Mouse (Mus musculus) ovary, postnatal 10 days (tissue): ENCODE results near the gene Pirb.
"Not testable (repeated sequence)": the region's sequence is repeated elsewhere in the genome, so short reads cannot be mapped to it uniquely, and the experiment has no call there.

Experiments
- DNase-seq: peaks from one replicate; pipeline ENCODE4 v3.0.0; 2022; ENCODE audit warnings: low spot score

Pirb gene

GRCm38 (mm10) chr7:3720268-3720667 lies at the start of gene Pirb:
TSS of gene Pirb (minus strand) at chr7:3720391.
- DNase-seq: not testable (repeated sequence)

- DNase-seq: not testable (repeated sequence)
These were observed 12.5 kb upstream of the Pirb start for GRCm38 (mm10) chr7:3732675-3733074.

GRCm38 (mm10) chr7:3725459-3725858 lies 5.3 kb upstream of the Pirb start:
- not testable (repeated sequence) for DNase-seq

- no peak for DNase-seq
These were observed 4.9 kb downstream of the Pirb start for GRCm38 (mm10) chr7:3715249-3715648.

GRCm38 (mm10) chr7:3712264-3712942 lies 7.8 kb downstream of the Pirb start:
- no peak for DNase-seq

GRCm38 (mm10) chr7:3709000-3709399 lies 11.2 kb downstream of the Pirb start:
- DNase-seq: no peak

GRCm38 (mm10) chr7:3708447-3708980 lies 11.7 kb downstream of the Pirb start:
- DNase-seq: not testable (repeated sequence)

- no peak for DNase-seq
These were observed 12.4 kb downstream of the Pirb start for GRCm38 (mm10) chr7:3707568-3708413.

- no peak for DNase-seq
These were observed 13.2 kb downstream of the Pirb start for GRCm38 (mm10) chr7:3707027-3707426.

GRCm38 (mm10) chr7:3706343-3706934 lies 13.8 kb downstream of the Pirb start:
- no peak for DNase-seq

GRCm38 (mm10) chr7:3705911-3706310 lies 14.3 kb downstream of the Pirb start:
- no peak for DNase-seq

GRCm38 (mm10) chr7:3705461-3705860 lies 14.7 kb downstream of the Pirb start:
- not testable (repeated sequence) for DNase-seq

GRCm38 (mm10) chr7:3704475-3704874 lies 15.7 kb downstream of the Pirb start:
- DNase-seq: no peak

GRCm38 (mm10) chr7:3703879-3704441 lies 16.2 kb downstream of the Pirb start, which contains the start of gene Rps9:
TSS of gene Rps9 (plus strand) at chr7:3703993.
- DNase-seq: peak; percentile 96

- DNase-seq: peak; percentile 20
These were observed 16.9 kb downstream of the Pirb start for GRCm38 (mm10) chr7:3703148-3703878.

GRCm38 (mm10) chr7:3698471-3698870 lies 21.7 kb downstream of the Pirb start:
- DNase-seq: no peak

- peak; percentile 15 for DNase-seq
These were observed 25.3 kb downstream of the Pirb start for GRCm38 (mm10) chr7:3694949-3695305.

GRCm38 (mm10) chr7:3694076-3694948 lies 25.9 kb downstream of the Pirb start:
- peak; percentile 24 for DNase-seq

GRCm38 (mm10) chr7:3693809-3694075 lies 26.4 kb downstream of the Pirb start:
- DNase-seq: no peak

GRCm38 (mm10) chr7:3692987-3693808 lies 27.0 kb downstream of the Pirb start, which contains the start of gene Mboat7:
TSS of gene Mboat7 (minus strand) at chr7:3693523.
- DNase-seq: peak; percentile 86
